Mouse (Mus musculus) lung, postnatal 0 days (tissue): ENCODE data around the gene Ccser1.

ENCODE experiments used
- CTCF ChIP-seq: IDR thresholded peaks from 2 replicates; pipeline ENCODE4 v1.5.1; 2016; ENCODE audit warnings: antibody characterized with exemption, mild to moderate bottlenecking
- EP300 ChIP-seq: IDR thresholded peaks from 2 replicates; pipeline ENCODE4 v1.6.1; 2016; ENCODE audit warnings: antibody characterized with exemption, mild to moderate bottlenecking, control low read depth

- no peak for TF ChIP-seq EP300
- no peak for TF ChIP-seq CTCF
Observed at GRCm38 (mm10) chr6:61522108-61522507, 342.0 kb downstream of the Ccser1 start.
